Mouse (Mus musculus) hindbrain, embryonic 14.5 days (tissue): ENCODE measurements around the gene Rbm44. TPM values are rescaled to one million over a fixed set of nuclear protein-coding genes. Genes with fewer than 3 reads are reported as not detected.
A peak's percentile ranks its signal among the peaks of the same experiment; 100 is the strongest.

Source experiments
- ATAC-seq: fragments of 200-750 bp; cut with Nextera tagmentation; 2 replicates; pipeline ENCODE4 v1.8.0; 2017; ENCODE audit warnings: moderate number of reproducible peaks, mild to moderate bottlenecking, moderate TSS enrichment, moderate library complexity; ENCODE audit not compliant: low FRiP score
- DNase-seq: peaks from one replicate; pipeline ENCODE4 v3.0.0-alpha.2; 2015; ENCODE audit warnings: low spot score
- H3K27ac ChIP-seq: fragments of 300-500 bp; sonication (generic); 2 replicates; pipeline ENCODE4 v1.5.1; 2014; ENCODE audit warnings: mild to moderate bottlenecking, moderate library complexity
- H3K27me3 ChIP-seq: fragments of 300-500 bp; sonication (generic); 2 replicates; pipeline ENCODE4 v1.6.1; 2014; ENCODE audit warnings: mild to moderate bottlenecking, low read length, mixed read lengths; ENCODE audit not compliant: control insufficient read depth, insufficient read depth
- H3K36me3 ChIP-seq: fragments of 300-500 bp; sonication (generic); replicated peaks from 2 replicates; pipeline ENCODE4 v1.6.1; 2014; ENCODE audit not compliant: control insufficient read depth, insufficient read depth
- H3K4me1 ChIP-seq: fragments of 300-500 bp; sonication (generic); replicated peaks from 2 replicates; pipeline ENCODE4 v1.6.1; 2014; ENCODE audit warnings: antibody characterized with exemption, low read length, mixed read lengths; ENCODE audit not compliant: control insufficient read depth, insufficient read depth
- H3K4me2 ChIP-seq: fragments of 300-500 bp; sonication (generic); replicated peaks from 2 replicates; pipeline ENCODE4 v1.6.1; 2014; ENCODE audit warnings: mild to moderate bottlenecking, moderate library complexity
- H3K4me3 ChIP-seq: fragments of 300-500 bp; sonication (generic); replicated peaks from 2 replicates; pipeline ENCODE4 v1.5.1; 2014; ENCODE audit warnings: mild to moderate bottlenecking, low read length
- H3K9ac ChIP-seq: fragments of 300-500 bp; sonication (generic); 2 replicates; pipeline ENCODE4 v1.6.1; 2014
- H3K9me3 ChIP-seq: fragments of 300-500 bp; sonication (generic); 2 replicates; pipeline ENCODE4 v1.6.1; 2016; ENCODE audit warnings: low read length; ENCODE audit not compliant: control insufficient read depth
- WGBS: fragments of 180-500 bp; shearing (Covaris S2); extraction: QIAGEN DNeasy Blood & Tissue Kit; methylation state at CpG from one replicate; pipeline ENCODE4 v1.1.7; 2014; 5-methylcytosine and 5-hydroxymethylcytosine counted together
- polyA plus RNA-seq: library from polyadenylated mRNA; unstranded; fragments of >200 nt; fragmentation: Nextera tagmentation; extraction: Ambion mirVana; gene quantifications from 2 replicates; pipeline ENCODE4 v1.2.1, GENCODE M21; 2014

Gene Rbm44
- 0.43 and 0.78 TPM in 2 replicates for polyA plus RNA-seq

DNA sequence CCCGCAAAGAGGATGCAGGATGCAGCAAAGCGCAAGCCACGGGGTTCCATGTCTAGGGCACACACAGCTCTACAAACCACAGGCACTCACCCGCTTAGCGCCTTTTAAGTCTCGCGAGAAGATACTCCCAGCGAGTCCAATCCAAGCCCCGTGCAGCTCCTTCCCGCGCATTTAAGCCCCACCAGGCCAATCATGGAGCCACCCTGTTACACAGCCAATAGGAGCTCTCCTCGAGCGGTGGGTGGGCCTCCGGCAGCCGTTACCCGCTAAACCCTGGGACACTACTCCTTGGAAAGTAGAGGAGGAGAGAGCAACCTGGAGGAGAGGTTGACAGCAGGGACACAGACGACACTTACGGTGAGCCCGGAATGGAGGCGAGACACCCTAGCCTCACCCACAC lies at the start of gene Rbm44:
TSS of gene Rbm44 (plus strand) at position 277 of the 400 bp plus-strand sequence.
- Histone ChIP-seq H3K4me1 (no peaks in the 10 kb centered on the region), H3K36me3 (no peaks in the 10 kb centered on the region)
- no peak for DNase-seq

DNA sequence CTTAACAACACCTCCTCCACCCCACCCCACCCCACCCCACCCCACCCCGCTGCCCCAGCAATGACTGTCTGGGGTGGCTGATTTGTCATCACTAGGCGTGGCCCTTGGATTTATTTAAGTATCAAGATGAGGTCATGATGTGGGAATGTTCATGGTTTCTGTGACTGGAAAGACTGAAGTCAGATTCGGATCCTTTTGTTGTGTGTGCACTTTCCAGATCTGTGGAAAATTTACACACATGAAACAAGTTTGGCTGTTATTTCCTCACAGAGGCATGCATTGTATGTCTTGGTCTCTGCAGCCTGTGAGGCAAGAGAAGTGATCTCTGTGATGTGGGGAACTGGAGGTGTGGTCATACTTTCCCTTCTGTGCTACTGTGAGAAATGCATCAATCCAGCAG lies 49.6 kb upstream of the Rbm44 start:
- no peaks in the 10 kb centered on the region for H3K36me3 ChIP-seq
- no peak for DNase-seq

More for the DNA sequence above, at the start of gene Rbm44:
- H3K9ac ChIP-seq = no peak within 1 kb of the TSS
- ATAC-seq = no peak
- H3K27me3 ChIP-seq = no peaks in the 10 kb centered on the region
- H3K9me3 ChIP-seq = no peaks in the 10 kb centered on the region
- H3K4me3 ChIP-seq = no peak within 1 kb of the TSS
- H3K27ac ChIP-seq = no peak within 1 kb of the TSS
- WGBS = 68% methylated on average over 20 of the region's 20 CpGs
- no peak within 1 kb of the TSS for H3K4me2 ChIP-seq

DNA sequence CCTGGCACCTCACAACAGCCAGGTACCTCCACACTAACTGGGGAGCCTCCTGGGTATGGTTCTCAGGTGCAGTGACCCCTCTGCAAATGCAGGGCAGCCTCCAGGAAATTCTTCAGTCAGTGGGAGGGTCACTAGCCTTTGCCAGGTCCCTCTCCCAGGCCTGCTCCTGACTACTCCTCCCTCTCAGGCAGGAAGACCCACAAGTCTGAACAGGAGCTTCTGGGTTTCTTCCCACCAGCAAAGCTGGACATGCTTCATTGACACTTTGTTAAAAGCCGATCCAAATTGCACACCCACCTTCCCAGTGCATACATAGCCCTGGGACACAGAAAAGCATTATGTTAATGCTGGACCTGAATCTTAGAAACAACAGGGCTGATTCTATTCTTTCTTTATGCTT lies 49.0 kb upstream of the Rbm44 start:
- ATAC-seq = no peak
- Histone ChIP-seq H3K27me3 (no peaks in the 10 kb centered on the region), H3K4me3 (no peak overlapping the region), H3K36me3 (0 out of 2 replicates have a peak, but pooled peaks cover under 1% of the 10 kb centered on the region), H3K4me2 (no peak overlapping the region), H3K9ac (no peak overlapping the region), H3K27ac (no peak overlapping the region), H3K4me1 (no peaks in the 10 kb centered on the region), H3K9me3 (no peaks in the 10 kb centered on the region)
- WGBS = 59% methylated on average over 1 of the region's 1 CpGs
- no peak for DNase-seq

More for the DNA sequence above, 49.6 kb upstream of the Rbm44 start:
- Histone ChIP-seq H3K27ac (no peak overlapping the region), H3K4me1 (0 out of 2 replicates have a peak, but pooled peaks cover 4% of the 10 kb centered on the region), H3K4me2 (no peak overlapping the region), H3K9me3 (no peaks in the 10 kb centered on the region), H3K9ac (no peak overlapping the region), H3K27me3 (no peaks in the 10 kb centered on the region), H3K4me3 (no peak overlapping the region)
- no peak for ATAC-seq
- 82% methylated on average over 3 of the region's 3 CpGs for WGBS

DNA sequence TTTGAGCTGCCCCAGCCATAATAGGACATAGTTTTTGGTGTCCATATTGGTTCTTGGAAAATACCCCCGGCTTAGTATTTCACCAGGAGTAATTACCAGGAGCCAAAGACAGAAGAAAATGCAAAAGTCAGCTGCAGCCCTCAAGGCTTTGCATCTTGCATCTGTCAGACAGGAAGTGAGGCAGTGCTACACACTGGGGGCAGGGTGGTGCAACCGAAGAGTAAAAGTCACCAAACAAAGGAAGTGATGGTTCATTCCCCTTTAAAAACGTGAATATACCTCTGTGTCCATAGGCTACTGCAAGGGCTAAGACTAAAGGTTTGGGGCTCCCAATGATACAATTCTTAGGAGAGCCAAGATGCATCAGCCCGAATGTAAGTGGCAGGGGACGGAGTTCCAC lies 48.4 kb upstream of the Rbm44 start:
- WGBS = 87% methylated on average over 5 of the region's 5 CpGs
- no peaks in the 10 kb centered on the region for H3K9me3 ChIP-seq
- H3K36me3 ChIP-seq = 0 out of 2 replicates have a peak, but pooled peaks cover 6% of the 10 kb centered on the region
- no peak overlapping the region for H3K27ac ChIP-seq
- no peak overlapping the region for H3K4me3 ChIP-seq
- no peaks in the 10 kb centered on the region for H3K4me1 ChIP-seq
- no peak overlapping the region for H3K4me2 ChIP-seq
- ATAC-seq (no peak), DNase-seq (no peak)
- H3K9ac ChIP-seq = no peak overlapping the region
- no peaks in the 10 kb centered on the region for H3K27me3 ChIP-seq

DNA sequence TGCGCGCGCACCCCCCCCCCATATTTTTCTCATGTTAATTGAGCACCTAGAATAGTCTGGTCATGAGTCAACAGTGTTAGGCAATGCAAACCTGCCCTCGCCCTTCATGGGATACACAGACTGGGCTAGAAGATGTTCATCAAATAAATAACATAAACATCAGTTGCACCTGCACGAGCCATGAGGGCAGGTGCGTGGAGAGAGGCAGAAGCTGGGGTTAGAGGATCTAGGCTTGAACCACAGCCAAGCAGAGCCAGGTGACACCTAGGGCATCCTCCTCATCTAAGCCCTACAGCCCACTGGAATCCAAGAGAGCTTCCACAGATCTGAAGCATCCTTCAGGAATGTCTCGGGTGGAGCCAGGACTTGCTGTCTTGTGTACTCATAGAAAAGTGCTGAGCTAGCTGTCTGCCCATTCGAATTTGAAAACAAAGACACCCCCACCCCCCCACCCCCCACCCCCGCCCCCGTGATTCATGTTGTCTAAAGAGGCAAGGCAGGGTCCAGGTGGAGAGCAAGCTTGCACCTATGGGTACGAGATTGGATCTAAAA lies 47.5 kb upstream of the Rbm44 start:
- DNase-seq = no peak
- Histone ChIP-seq H3K4me3 (no peak overlapping the region), H3K9ac (no peak overlapping the region), H3K9me3 (no peaks in the 10 kb centered on the region), H3K27me3 (no peaks in the 10 kb centered on the region), H3K36me3 (0 out of 2 replicates have a peak, but pooled peaks cover 6% of the 10 kb centered on the region), H3K4me1 (no peaks in the 10 kb centered on the region), H3K4me2 (no peak overlapping the region), H3K27ac (no peak overlapping the region)
- ATAC-seq = no peak
- WGBS = 91% methylated on average over 11 of the region's 11 CpGs

DNA sequence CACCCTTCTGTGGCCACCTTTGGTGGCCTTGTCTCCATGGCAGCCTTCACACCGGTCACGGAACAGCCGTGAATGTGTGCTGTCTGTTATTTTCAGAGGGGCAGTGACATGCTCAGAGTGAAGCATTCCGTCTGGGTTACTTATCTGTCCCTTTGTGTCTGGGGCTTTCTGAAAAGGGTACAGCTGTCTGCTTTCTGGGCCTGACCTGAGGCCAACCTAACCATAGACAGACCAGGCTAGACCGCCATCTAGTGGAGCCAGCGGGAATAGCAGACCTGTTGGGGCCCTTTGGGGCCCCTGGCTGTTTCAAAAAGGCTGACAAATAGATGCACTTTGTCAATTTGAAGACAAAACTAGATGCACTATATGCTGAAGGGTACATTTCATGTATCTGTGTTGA lies 46.0 kb upstream of the Rbm44 start:
- Histone ChIP-seq H3K36me3 (peaks cover 12% of the 10 kb centered on the region; the same call in 1 of the 2 replicates), H3K4me3 (no peak overlapping the region), H3K9ac (no peak overlapping the region), H3K27me3 (no peaks in the 10 kb centered on the region), H3K9me3 (no peaks in the 10 kb centered on the region), H3K4me1 (no peaks in the 10 kb centered on the region), H3K27ac (no peak overlapping the region), H3K4me2 (no peak overlapping the region)
- ATAC-seq (peak; percentile 27; the same call in 1 of the 2 replicates), DNase-seq (peak; percentile 66)
- WGBS = 7% methylated on average over 6 of the region's 6 CpGs

DNA sequence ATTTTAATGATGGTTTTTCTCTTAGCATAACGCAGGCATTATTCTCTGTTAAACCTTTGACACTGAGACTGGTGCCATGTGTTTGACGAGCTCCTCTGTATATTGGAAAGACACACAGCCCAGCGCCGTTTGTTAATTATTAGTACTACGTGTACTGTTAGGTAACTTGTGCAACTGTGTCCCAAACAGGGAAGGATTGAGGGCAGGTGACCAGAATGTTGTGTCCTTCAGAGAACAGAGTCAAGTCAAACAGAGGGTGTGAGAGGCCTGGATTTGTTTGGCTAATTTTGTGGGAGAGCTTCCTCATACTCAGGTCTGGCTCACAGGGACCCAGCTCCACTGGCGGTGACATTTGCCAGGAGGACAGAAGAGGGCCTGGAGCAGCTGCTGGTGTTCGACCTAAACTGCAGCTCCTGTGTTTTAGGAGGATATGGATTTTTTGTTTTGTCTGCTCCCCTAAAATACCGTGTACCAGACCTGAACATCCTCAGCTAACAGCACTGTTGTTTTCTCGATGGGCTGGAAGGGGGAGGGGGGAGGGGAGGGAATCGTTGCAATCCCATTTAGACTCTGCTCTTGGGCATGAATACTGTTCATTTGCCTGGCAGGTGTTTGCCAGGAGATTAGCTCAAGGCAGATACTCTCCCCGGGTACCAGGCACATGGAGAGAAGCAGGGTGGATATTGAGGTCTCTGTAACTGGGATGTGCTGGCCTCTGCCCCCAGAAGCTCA lies 43.0 kb upstream of the Rbm44 start:
- H3K9ac ChIP-seq = no peak overlapping the region
- H3K4me2 ChIP-seq = no peak overlapping the region
- no peak for DNase-seq
- no peak overlapping the region for H3K4me3 ChIP-seq
- no peaks in the 10 kb centered on the region for H3K4me1 ChIP-seq
- H3K36me3 ChIP-seq = peaks cover 32% of the 10 kb centered on the region
- no peaks in the 10 kb centered on the region for H3K27me3 ChIP-seq
- no peak for ATAC-seq
- WGBS = 75% methylated on average over 11 of the region's 11 CpGs
- H3K27ac ChIP-seq = no peak overlapping the region
- H3K9me3 ChIP-seq = no peaks in the 10 kb centered on the region

DNA sequence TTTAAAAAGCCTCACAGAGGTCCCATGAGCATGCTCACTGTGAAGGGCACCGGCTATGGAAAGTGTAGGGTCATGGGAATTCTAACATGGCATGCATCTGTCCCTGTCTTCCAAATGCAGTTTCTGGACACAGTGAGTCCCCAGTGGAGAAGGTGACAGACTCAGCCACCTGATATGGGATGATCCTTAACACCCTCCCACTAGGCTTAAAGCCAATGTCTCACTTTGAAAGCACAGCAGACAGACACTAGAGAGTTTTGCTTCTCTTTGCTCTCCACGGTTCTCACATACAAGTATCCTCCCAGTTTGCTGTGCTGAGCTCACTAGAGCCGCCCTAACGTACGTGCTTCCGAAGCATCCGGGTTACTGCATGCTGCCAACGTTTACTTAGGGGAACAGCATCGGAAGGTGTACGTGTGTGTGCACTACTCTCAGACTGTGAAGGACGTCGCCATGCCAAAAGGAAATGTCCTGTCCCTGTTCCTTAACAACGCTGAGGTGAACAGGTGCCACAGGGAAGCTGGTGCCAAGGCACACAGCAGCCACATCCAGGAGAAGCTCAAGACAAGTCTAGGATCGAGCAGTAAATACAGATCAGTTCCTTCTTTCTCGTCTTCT lies 41.4 kb upstream of the Rbm44 start:
- Histone ChIP-seq H3K27me3 (no peaks in the 10 kb centered on the region), H3K4me1 (no peaks in the 10 kb centered on the region), H3K27ac (no peak overlapping the region), H3K36me3 (peaks cover 33% of the 10 kb centered on the region), H3K4me2 (no peak overlapping the region), H3K4me3 (no peak overlapping the region), H3K9ac (no peak overlapping the region), H3K9me3 (no peaks in the 10 kb centered on the region)
- DNase-seq (no peak), ATAC-seq (no peak)
- 90% methylated on average over 15 of the region's 15 CpGs for WGBS

DNA sequence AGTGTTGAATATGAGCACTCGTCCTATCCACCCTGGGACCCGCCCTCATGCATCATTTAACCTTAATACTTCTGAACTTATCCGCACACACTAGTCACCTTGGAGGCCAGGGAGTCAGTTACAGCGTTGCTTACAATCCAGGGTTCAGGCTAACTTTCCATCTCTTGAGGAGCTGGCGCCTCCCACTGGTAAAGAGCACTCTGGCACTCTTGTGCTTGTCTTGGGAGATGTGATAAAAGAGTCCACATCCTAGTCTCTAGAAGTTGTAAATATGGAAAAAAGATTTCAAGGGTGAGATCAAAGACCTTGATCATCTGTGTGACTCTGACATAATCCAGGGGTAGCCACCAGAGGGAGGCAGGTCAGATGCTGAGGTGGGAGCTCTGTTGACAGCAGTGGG lies 37.3 kb upstream of the Rbm44 start:
- Histone ChIP-seq H3K27me3 (no peaks in the 10 kb centered on the region), H3K27ac (no peak overlapping the region), H3K4me2 (no peak overlapping the region), H3K36me3 (peaks cover 40% of the 10 kb centered on the region), H3K9ac (no peak overlapping the region), H3K9me3 (no peaks in the 10 kb centered on the region), H3K4me3 (no peak overlapping the region), H3K4me1 (no peaks in the 10 kb centered on the region)
- no peak for ATAC-seq
- DNase-seq = no peak
- 73% methylated on average over 5 of the region's 5 CpGs for WGBS
